Mouse (Mus musculus) stomach, postnatal 0 days (tissue): ENCODE results near the gene Acot13.

Experiments
- CTCF ChIP-seq: IDR thresholded peaks from 2 replicates; pipeline ENCODE4 v1.5.1; 2016; ENCODE audit warnings: antibody characterized with exemption, low read depth, mild to moderate bottlenecking, moderate library complexity
- EP300 ChIP-seq: optimal IDR thresholded peaks from 2 replicates; pipeline ENCODE3; 2016; ENCODE audit warnings: antibody characterized with exemption

GRCm38 (mm10) chr13:24781916-24782315, 49.4 kb downstream of the Acot13 start:
- TF ChIP-seq CTCF (no peak), EP300 (no peak)
